Mouse (Mus musculus): Measurements from ENCODE around the gene Ubtd2. TPM values are rescaled to one million over a fixed set of nuclear protein-coding genes. Genes with fewer than 3 reads are reported as not detected.

The Ubtd2 gene
- polyA plus RNA-seq, 1 experiment from 2014 or later, result 61.4 TPM

DNA sequence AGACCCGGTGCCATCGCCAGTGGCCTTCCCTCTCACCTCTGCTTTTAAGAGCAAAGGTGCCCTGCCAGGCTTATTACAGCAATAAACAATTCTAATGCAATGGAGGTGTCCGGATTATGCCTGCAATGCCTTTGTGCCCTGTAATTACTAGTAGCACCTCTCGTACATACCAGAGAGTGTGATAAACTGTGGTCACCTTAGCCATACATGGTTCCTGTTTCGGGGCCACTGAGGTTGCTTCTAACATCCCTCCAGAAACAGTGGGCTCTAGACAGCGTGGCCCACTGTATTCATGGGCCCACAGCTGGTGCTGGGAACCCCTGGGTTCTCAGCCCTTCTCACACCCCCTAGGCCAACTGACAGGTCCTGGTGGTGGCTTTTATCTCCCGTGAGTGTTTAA is 27.6 kb upstream of the Ubtd2 start:
- H3K4me1 ChIP-seq (ENCODE audit: control insufficient read depth, insufficient read depth, low read length), result no peaks in the 10 kb centered on the region
- peaks cover 6% of the 10 kb centered on the region for H3K36me3 ChIP-seq (ENCODE audit: control insufficient read depth, insufficient read depth, low read length)
- ATAC-seq (ENCODE audit: insufficient read depth, low FRiP score, low TSS enrichment) (no peak), DNase-seq (ENCODE audit: low spot score) (no peak)
- no peak overlapping the region for H3K9ac ChIP-seq (ENCODE audit: low read length)
- H3K4me3 ChIP-seq (ENCODE audit: low read depth, low read length), result no peak overlapping the region
- no peak overlapping the region for H3K4me2 ChIP-seq (ENCODE audit: low read depth)
- H3K27ac ChIP-seq (ENCODE audit: low read depth, low read length), result no peak overlapping the region
- no peaks in the 10 kb centered on the region for H3K27me3 ChIP-seq (ENCODE audit: control insufficient read depth, insufficient read depth, low read length)
- no peaks in the 10 kb centered on the region for H3K9me3 ChIP-seq (ENCODE audit: control insufficient read depth, low read length)
- 63% methylated on average over 7 of the region's 7 CpGs for WGBS

- ATAC-seq (ENCODE audit: insufficient read depth, low FRiP score, low TSS enrichment) (no peak), DNase-seq (ENCODE audit: low spot score) (peak; percentile 48)
- no peaks in the 10 kb centered on the region for H3K4me1 ChIP-seq (ENCODE audit: control insufficient read depth, insufficient read depth, low read length)
- H3K4me2 ChIP-seq (ENCODE audit: low read depth), result no peak overlapping the region
- WGBS, result 59% methylated on average over 6 of the region's 6 CpGs
- no peaks in the 10 kb centered on the region for H3K9me3 ChIP-seq (ENCODE audit: control insufficient read depth, low read length)
- no peak overlapping the region for H3K27ac ChIP-seq (ENCODE audit: low read depth, low read length)
- no peaks in the 10 kb centered on the region for H3K27me3 ChIP-seq (ENCODE audit: control insufficient read depth, insufficient read depth, low read length)
- H3K9ac ChIP-seq (ENCODE audit: low read length), result no peak overlapping the region
- no peaks in the 10 kb centered on the region for H3K36me3 ChIP-seq (ENCODE audit: control insufficient read depth, insufficient read depth, low read length)
- no peak overlapping the region for H3K4me3 ChIP-seq (ENCODE audit: low read depth, low read length)
Measured at GRCm38 (mm10) chr11:32435410-32436060, 19.6 kb upstream of the Ubtd2 start.

DNA sequence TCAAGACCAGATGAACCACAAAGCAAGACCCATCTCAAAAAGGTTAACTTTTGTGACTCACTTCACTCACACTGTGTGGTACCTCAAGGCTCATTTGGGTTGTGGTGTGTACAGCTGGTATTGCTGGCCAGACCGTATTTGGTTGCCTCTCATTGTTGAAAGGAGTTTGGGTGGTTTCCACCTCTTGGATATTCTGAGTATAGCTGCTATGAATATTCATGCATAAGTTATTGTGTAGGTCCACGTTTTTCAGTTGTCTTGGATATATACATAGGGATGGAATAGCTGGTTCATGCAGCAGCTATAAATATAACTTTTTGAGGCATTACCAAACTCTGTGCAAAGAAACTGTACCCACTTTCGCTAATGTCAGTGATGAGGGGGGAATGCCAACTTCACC is 12.6 kb upstream of the Ubtd2 start:
- H3K9ac ChIP-seq (ENCODE audit: low read length), result no peak overlapping the region
- no peaks in the 10 kb centered on the region for H3K4me1 ChIP-seq (ENCODE audit: control insufficient read depth, insufficient read depth, low read length)
- 74% methylated on average over 3 of the region's 3 CpGs for WGBS
- H3K27me3 ChIP-seq (ENCODE audit: control insufficient read depth, insufficient read depth, low read length), result no peaks in the 10 kb centered on the region
- ATAC-seq (ENCODE audit: insufficient read depth, low FRiP score, low TSS enrichment) (no peak), DNase-seq (ENCODE audit: low spot score) (no peak)
- no peaks in the 10 kb centered on the region for H3K36me3 ChIP-seq (ENCODE audit: control insufficient read depth, insufficient read depth, low read length)
- H3K4me3 ChIP-seq (ENCODE audit: low read depth, low read length), result no peak overlapping the region
- H3K27ac ChIP-seq (ENCODE audit: low read depth, low read length), result no peak overlapping the region
- H3K4me2 ChIP-seq (ENCODE audit: low read depth), result no peak overlapping the region
- H3K9me3 ChIP-seq (ENCODE audit: control insufficient read depth, low read length), result no peaks in the 10 kb centered on the region

- H3K9me3 ChIP-seq (ENCODE audit: control insufficient read depth, low read length), result no peaks in the 10 kb centered on the region
- no peaks in the 10 kb centered on the region for H3K36me3 ChIP-seq (ENCODE audit: control insufficient read depth, insufficient read depth, low read length)
- ATAC-seq (ENCODE audit: insufficient read depth, low FRiP score, low TSS enrichment) (no peak), DNase-seq (ENCODE audit: low spot score) (no peak)
- 30% methylated on average over 1 of the region's 1 CpGs for WGBS
- H3K4me2 ChIP-seq (ENCODE audit: low read depth), result no peak overlapping the region
- H3K27me3 ChIP-seq (ENCODE audit: control insufficient read depth, insufficient read depth, low read length), result no peaks in the 10 kb centered on the region
- no peaks in the 10 kb centered on the region for H3K4me1 ChIP-seq (ENCODE audit: control insufficient read depth, insufficient read depth, low read length)
- no peak overlapping the region for H3K27ac ChIP-seq (ENCODE audit: low read depth, low read length)
- no peak overlapping the region for H3K9ac ChIP-seq (ENCODE audit: low read length)
- H3K4me3 ChIP-seq (ENCODE audit: low read depth, low read length), result no peak overlapping the region
Measured at GRCm38 (mm10) chr11:32444266-32444665, 10.9 kb upstream of the Ubtd2 start.

DNA sequence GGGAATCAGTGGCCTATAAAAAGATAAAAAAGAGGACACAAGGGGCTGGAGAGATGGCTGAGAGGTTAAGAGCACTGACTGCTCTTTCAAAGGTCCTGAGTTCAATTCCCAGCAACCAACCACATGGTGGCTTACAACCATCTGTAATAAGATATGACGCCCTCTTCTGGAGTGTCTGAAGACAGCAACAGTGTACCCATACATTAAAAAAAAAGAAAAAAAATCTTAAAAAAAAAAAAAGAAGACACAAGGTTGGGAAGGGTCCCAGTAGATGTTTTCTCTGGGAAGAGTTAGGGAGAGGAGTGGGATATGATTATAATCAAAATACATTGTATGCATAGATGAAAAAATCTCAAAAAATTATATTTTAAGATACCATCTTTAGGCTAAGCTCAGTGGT is 10.0 kb upstream of the Ubtd2 start:
- Histone ChIP-seq H3K27me3 (ENCODE audit: control insufficient read depth, insufficient read depth, low read length) (no peaks in the 10 kb centered on the region), H3K27ac (ENCODE audit: low read depth, low read length) (no peak overlapping the region), H3K4me3 (ENCODE audit: low read depth, low read length) (no peak overlapping the region), H3K9me3 (ENCODE audit: control insufficient read depth, low read length) (no peaks in the 10 kb centered on the region), H3K36me3 (ENCODE audit: control insufficient read depth, insufficient read depth, low read length) (no peaks in the 10 kb centered on the region), H3K9ac (ENCODE audit: low read length) (no peak overlapping the region), H3K4me2 (ENCODE audit: low read depth) (no peak overlapping the region), H3K4me1 (ENCODE audit: control insufficient read depth, insufficient read depth, low read length) (no peaks in the 10 kb centered on the region)
- DNase-seq (ENCODE audit: low spot score) (no peak), ATAC-seq (ENCODE audit: insufficient read depth, low FRiP score, low TSS enrichment) (no peak)
- 65% methylated on average over 1 of the region's 1 CpGs for WGBS

GRCm38 (mm10) chr11:32445637-32446226 is 9.4 kb upstream of the Ubtd2 start:
- Histone ChIP-seq H3K9ac (ENCODE audit: low read length) (no peak overlapping the region), H3K4me3 (ENCODE audit: low read depth, low read length) (no peak overlapping the region), H3K4me2 (ENCODE audit: low read depth) (no peak overlapping the region), H3K27me3 (ENCODE audit: control insufficient read depth, insufficient read depth, low read length) (no peaks in the 10 kb centered on the region), H3K27ac (ENCODE audit: low read depth, low read length) (no peak overlapping the region), H3K9me3 (ENCODE audit: control insufficient read depth, low read length) (no peaks in the 10 kb centered on the region), H3K4me1 (ENCODE audit: control insufficient read depth, insufficient read depth, low read length) (no peaks in the 10 kb centered on the region), H3K36me3 (ENCODE audit: control insufficient read depth, insufficient read depth, low read length) (no peaks in the 10 kb centered on the region)
- no peak for DNase-seq (ENCODE audit: low spot score)
- WGBS, result 81% methylated on average over 6 of the region's 6 CpGs
- no peak for ATAC-seq (ENCODE audit: insufficient read depth, low FRiP score, low TSS enrichment)

DNA sequence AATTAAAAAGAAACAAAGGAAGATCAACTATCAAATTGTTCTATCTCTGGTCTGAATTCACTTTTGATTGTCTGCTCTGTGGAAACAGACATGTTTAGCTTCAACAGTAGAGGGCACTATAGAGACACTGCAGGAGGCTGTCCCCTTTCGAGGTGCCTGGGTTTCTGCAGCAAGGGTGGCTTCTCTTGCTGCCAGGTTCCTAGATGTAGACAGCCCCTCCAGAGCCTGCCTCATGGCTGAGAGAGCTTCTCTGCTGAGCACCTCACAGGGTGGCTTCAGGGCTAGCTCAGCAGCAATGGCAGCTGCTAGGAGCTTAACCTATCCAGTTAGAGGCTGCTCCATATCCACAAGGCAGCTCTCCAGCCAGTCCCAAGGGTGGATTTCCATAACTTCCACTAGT is 5.0 kb upstream of the Ubtd2 start:
- Histone ChIP-seq H3K4me3 (ENCODE audit: low read depth, low read length) (no peak overlapping the region), H3K9me3 (ENCODE audit: control insufficient read depth, low read length) (no peaks in the 10 kb centered on the region), H3K9ac (ENCODE audit: low read length) (no peak overlapping the region), H3K27ac (ENCODE audit: low read depth, low read length) (no peak overlapping the region), H3K27me3 (ENCODE audit: control insufficient read depth, insufficient read depth, low read length) (no peaks in the 10 kb centered on the region), H3K4me2 (ENCODE audit: low read depth) (no peak overlapping the region), H3K4me1 (ENCODE audit: control insufficient read depth, insufficient read depth, low read length) (no peaks in the 10 kb centered on the region), H3K36me3 (ENCODE audit: control insufficient read depth, insufficient read depth, low read length) (no peaks in the 10 kb centered on the region)
- DNase-seq (ENCODE audit: low spot score), result peak; percentile 40
- WGBS, result 0% methylated on average over 1 of the region's 1 CpGs
- ATAC-seq (ENCODE audit: insufficient read depth, low FRiP score, low TSS enrichment), result no peak

DNA sequence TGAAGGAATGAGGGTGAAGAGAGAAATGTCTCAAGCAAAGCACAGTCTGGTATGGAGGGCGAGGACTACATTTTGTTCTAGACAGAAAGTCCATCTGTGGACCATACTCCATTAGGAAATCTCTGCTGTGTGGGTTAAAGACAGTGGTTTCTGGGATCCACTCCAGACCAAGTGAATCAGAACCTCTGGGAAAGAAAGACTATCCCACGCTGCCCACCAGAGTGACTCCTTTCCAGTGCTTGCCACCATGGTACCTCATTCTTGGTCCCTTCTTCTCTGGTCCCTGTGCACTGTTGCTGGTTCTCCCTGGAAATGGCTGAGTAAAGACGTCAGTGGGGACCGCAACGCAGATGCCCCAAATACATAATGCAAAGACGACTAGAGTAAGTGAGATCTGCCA is 3.9 kb upstream of the Ubtd2 start:
- Histone ChIP-seq H3K27ac (ENCODE audit: low read depth, low read length) (no peak overlapping the region), H3K36me3 (ENCODE audit: control insufficient read depth, insufficient read depth, low read length) (no peaks in the 10 kb centered on the region), H3K9me3 (ENCODE audit: control insufficient read depth, low read length) (no peaks in the 10 kb centered on the region), H3K27me3 (ENCODE audit: control insufficient read depth, insufficient read depth, low read length) (no peaks in the 10 kb centered on the region), H3K4me1 (ENCODE audit: control insufficient read depth, insufficient read depth, low read length) (0 out of 2 replicates have a peak, but pooled peaks cover under 1% of the 10 kb centered on the region), H3K4me3 (ENCODE audit: low read depth, low read length) (no peak overlapping the region), H3K9ac (ENCODE audit: low read length) (no peak overlapping the region), H3K4me2 (ENCODE audit: low read depth) (no peak overlapping the region)
- WGBS, result 91% methylated on average over 6 of the region's 6 CpGs
- ATAC-seq (ENCODE audit: insufficient read depth, low FRiP score, low TSS enrichment), result no peak
- no peak for DNase-seq (ENCODE audit: low spot score)

DNA sequence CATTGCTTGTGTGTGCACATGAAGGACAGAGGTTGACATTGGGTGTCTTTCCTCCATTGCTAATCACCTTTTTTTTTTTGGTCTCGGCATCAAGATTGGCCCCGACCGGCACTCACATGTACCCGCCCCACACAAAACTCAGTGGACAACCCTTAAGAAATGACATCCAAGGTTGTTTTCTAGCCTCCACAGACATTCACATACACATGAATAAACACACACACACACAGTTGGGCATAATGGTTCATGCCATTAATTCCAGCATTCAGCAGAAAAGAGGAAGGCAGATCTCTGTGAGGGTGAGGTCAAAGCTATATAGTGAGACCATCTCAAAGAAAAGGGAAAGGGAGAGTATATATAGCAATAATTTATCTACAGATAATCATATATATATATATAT is 2.4 kb upstream of the Ubtd2 start:
- Histone ChIP-seq H3K36me3 (ENCODE audit: control insufficient read depth, insufficient read depth, low read length) (no peaks in the 10 kb centered on the region), H3K9ac (ENCODE audit: low read length) (no peak overlapping the region), H3K4me3 (ENCODE audit: low read depth, low read length) (no peak overlapping the region), H3K4me2 (ENCODE audit: low read depth) (no peak overlapping the region), H3K27me3 (ENCODE audit: control insufficient read depth, insufficient read depth, low read length) (no peaks in the 10 kb centered on the region), H3K4me1 (ENCODE audit: control insufficient read depth, insufficient read depth, low read length) (0 out of 2 replicates have a peak, but pooled peaks cover 4% of the 10 kb centered on the region), H3K9me3 (ENCODE audit: control insufficient read depth, low read length) (no peaks in the 10 kb centered on the region), H3K27ac (ENCODE audit: low read depth, low read length) (no peak overlapping the region)
- ATAC-seq (ENCODE audit: insufficient read depth, low FRiP score, low TSS enrichment), result no peak
- no peak for DNase-seq (ENCODE audit: low spot score)
- 93% methylated on average over 4 of the region's 4 CpGs for WGBS
